Mouse (Mus musculus): ENCODE measurements around the gene Zfyve16. TPM values are rescaled to one million over a fixed set of nuclear protein-coding genes. Genes with fewer than 3 reads are reported as not detected.

Zfyve16 gene
- polyA plus RNA-seq (2012), result 0.01 TPM in 1 of 2 replicates, not detected in the other

DNA sequence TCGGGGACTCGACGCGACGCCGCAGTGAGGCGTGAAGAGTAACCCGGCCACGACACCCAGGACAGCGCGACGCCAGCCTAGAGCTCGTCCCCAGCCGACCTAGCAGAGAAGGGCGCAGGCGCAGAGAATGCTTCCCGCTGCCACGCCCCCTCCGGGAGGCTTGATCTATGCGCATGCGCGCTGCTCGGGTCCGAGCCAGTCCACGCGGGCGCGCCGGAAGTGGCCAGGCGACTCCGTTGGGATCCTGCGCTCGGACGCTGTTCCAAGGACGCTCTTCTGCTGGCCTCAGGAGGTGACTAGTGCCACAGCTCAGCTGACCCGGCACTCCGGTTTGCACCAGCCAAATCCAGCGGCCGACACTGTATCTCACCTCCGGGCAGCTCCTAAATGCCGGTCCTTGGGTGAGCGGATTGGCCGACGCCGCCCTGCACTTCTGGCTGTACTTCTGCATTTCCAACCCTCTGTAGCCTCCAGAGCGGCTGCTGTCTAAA, at the start of gene Zfyve16:
Zfyve16 (minus strand) TSS at position 148 of the 491 bp plus-strand sequence.
- H3K4me3 ChIP-seq (replicated peaks), result peak within 1 kb of the TSS; percentile 85
- H3K36me3 ChIP-seq (ENCODE audit: control insufficient read depth), result no peaks in the 10 kb centered on the region
- H3K4me1 ChIP-seq (ENCODE audit: control insufficient read depth), result peaks cover 19% of the 10 kb centered on the region
- H3K27me3 ChIP-seq (ENCODE audit: control insufficient read depth), result peaks cover 12% of the 10 kb centered on the region
- H3K9me3 ChIP-seq (ENCODE audit: control insufficient read depth, low read length), result no peaks in the 10 kb centered on the region
- no peak for TF ChIP-seq TAL1 (IDR thresholded peaks at IDR 0.05; ENCODE audit: low read length)
- no peak for TF ChIP-seq GATA1 (IDR thresholded peaks at IDR 0.05; ENCODE audit: low read length)

DNA sequence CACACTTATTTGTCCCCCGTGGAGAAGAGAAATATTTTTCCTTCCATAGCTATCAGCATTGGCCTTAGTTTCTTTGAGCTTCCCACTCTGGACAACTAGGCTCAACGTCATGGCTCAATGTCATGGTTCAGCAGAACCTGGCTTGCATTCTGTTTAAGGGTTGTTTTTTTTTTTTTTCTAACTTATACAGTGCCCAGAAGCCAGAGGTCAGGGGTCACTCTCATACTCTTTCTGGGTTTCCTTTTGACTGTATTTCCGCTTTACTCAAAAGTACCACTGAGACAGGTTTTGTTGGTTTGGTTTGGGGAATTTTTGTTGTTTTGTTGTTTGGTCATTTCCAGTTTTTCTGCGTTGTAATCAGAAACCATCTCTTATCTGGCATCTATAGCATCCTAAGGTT, 47.5 kb upstream of the Zfyve16 start:
- H3K36me3 ChIP-seq (ENCODE audit: control insufficient read depth), result no peaks in the 10 kb centered on the region

DNA sequence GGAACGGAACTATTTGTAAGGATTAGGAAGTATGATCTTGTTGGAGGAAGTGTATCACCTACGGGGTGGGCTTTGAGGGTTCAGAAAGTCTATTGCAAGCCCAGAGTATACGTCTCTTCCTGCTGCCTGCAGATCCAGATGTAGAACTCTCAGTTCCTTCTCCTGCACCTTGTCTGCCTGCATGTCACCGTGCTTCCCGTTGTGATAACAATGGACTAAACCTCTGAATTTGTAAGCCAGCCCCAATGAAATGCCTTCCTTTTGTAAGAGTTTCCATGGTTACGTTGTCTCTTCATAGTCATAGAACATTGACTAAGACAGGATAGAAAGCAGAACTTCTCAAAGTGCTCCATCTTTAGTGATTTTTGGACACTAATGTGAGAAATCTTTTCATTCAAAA, 46.0 kb upstream of the Zfyve16 start:
- TF ChIP-seq TAL1 (IDR thresholded peaks at IDR 0.05; ENCODE audit: low read length) (no peak), GATA1 (IDR thresholded peaks at IDR 0.05; ENCODE audit: low read length) (no peak)
- peaks cover 3% of the 10 kb centered on the region; the same call in 1 of the 2 replicates for H3K27me3 ChIP-seq (ENCODE audit: control insufficient read depth)
- no peaks in the 10 kb centered on the region for H3K9me3 ChIP-seq (ENCODE audit: control insufficient read depth, low read length)
- H3K4me3 ChIP-seq (replicated peaks), result no peak overlapping the region
- peaks cover 15% of the 10 kb centered on the region for H3K4me1 ChIP-seq (ENCODE audit: control insufficient read depth)
- no peaks in the 10 kb centered on the region for H3K36me3 ChIP-seq (ENCODE audit: control insufficient read depth)

More for the DNA sequence above, 47.5 kb upstream of the Zfyve16 start:
- H3K4me1 ChIP-seq (ENCODE audit: control insufficient read depth), result peaks cover 16% of the 10 kb centered on the region
- H3K27me3 ChIP-seq (ENCODE audit: control insufficient read depth), result peaks cover 3% of the 10 kb centered on the region; the same call in 1 of the 2 replicates
- no peak overlapping the region for H3K4me3 ChIP-seq (replicated peaks)
- no peaks in the 10 kb centered on the region for H3K9me3 ChIP-seq (ENCODE audit: control insufficient read depth, low read length)
- TF ChIP-seq GATA1 (IDR thresholded peaks at IDR 0.05; ENCODE audit: low read length), result no peak
- no peak for TF ChIP-seq TAL1 (IDR thresholded peaks at IDR 0.05; ENCODE audit: low read length)

DNA sequence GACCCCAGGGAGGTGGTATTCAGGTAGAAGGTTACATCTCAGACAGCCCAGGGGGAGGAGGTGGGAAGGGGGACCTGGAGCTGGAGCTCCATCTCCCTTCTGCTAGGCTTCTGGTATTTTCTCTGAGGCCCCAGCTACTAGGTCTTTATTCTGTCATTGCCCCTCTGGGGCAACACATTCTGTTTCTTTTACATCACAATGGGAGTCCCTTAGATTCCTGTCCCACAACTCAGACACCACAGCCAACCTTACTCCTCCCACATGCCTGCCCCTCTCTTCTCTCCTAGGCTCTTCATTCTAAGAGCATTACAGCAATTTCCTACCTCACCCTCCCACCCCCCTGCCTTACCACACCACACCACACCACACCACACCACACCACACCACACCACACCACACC, 45.4 kb upstream of the Zfyve16 start, which contains the start of gene Spz1:
Spz1 (minus strand) TSS at position 101 of the 400 bp plus-strand sequence.
- Histone ChIP-seq H3K4me3 (replicated peaks) (no peak within 1 kb of the TSS), H3K27me3 (ENCODE audit: control insufficient read depth) (peaks cover 3% of the 10 kb centered on the region; the same call in 1 of the 2 replicates)
- TF ChIP-seq GATA1 (IDR thresholded peaks at IDR 0.05; ENCODE audit: low read length), result no peak
- TF ChIP-seq TAL1 (IDR thresholded peaks at IDR 0.05; ENCODE audit: low read length), result no peak

DNA sequence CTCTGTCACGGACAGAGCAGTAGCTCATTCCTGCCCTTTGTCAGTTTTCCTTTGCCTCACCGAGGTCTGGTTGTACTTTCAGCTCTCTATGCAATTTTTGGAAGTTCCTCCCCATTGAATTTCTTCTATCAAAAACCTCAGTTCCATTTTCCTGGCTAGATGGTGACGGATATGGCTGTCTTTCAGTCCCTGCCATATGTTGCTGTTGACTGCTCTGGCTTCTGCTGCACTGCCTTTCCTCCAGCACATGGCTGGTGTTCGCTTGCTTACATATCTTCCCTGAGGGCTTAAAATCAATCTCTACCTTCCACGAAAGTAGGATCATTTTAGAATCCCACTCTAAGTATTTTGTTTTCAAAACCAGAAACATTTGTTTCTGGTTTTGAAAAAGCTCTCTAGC, 28.8 kb upstream of the Zfyve16 start:
- H3K36me3 ChIP-seq (ENCODE audit: control insufficient read depth), result no peaks in the 10 kb centered on the region
- no peak overlapping the region for H3K4me3 ChIP-seq (replicated peaks)
- no peak for TF ChIP-seq TAL1 (IDR thresholded peaks at IDR 0.05; ENCODE audit: low read length)
- no peak for TF ChIP-seq GATA1 (IDR thresholded peaks at IDR 0.05; ENCODE audit: low read length)
- peaks cover 4% of the 10 kb centered on the region for H3K27me3 ChIP-seq (ENCODE audit: control insufficient read depth)
- H3K4me1 ChIP-seq (ENCODE audit: control insufficient read depth), result no peaks in the 10 kb centered on the region; the same call in 1 of the 2 replicates
- no peaks in the 10 kb centered on the region for H3K9me3 ChIP-seq (ENCODE audit: control insufficient read depth, low read length)

More for the DNA sequence above, 45.4 kb upstream of the Zfyve16 start, which contains the start of gene Spz1:
- Histone ChIP-seq H3K36me3 (ENCODE audit: control insufficient read depth) (no peaks in the 10 kb centered on the region), H3K4me1 (ENCODE audit: control insufficient read depth) (peaks cover 9% of the 10 kb centered on the region), H3K9me3 (ENCODE audit: control insufficient read depth, low read length) (no peaks in the 10 kb centered on the region)

DNA sequence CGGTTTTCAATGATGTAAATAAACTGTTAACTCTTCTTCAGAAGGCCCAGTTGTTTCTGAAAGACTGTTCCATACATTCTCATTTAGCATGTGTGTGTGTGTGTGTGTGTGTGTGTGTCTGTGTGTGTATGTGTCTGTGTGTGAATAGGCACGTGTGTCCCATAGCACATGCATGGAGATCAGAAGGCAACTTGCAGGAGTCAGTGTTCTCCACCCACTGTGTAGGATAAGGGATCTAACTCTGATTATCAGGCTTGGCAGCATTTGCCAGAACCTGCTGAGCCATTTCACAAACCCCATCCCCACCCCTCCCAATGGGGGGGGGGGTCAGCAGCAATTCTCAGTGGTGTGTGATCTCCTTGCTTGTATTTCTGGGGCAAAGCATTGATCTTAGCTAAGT, 26.6 kb upstream of the Zfyve16 start:
- Histone ChIP-seq H3K4me1 (ENCODE audit: control insufficient read depth) (no peaks in the 10 kb centered on the region; the same call in 1 of the 2 replicates), H3K27me3 (ENCODE audit: control insufficient read depth) (peaks cover 4% of the 10 kb centered on the region), H3K36me3 (ENCODE audit: control insufficient read depth) (no peaks in the 10 kb centered on the region), H3K4me3 (replicated peaks) (no peak overlapping the region), H3K9me3 (ENCODE audit: control insufficient read depth, low read length) (peaks cover 2% of the 10 kb centered on the region; the same call in 1 of the 2 replicates)
- TF ChIP-seq TAL1 (IDR thresholded peaks at IDR 0.05; ENCODE audit: low read length) (no peak), GATA1 (IDR thresholded peaks at IDR 0.05; ENCODE audit: low read length) (no peak)

DNA sequence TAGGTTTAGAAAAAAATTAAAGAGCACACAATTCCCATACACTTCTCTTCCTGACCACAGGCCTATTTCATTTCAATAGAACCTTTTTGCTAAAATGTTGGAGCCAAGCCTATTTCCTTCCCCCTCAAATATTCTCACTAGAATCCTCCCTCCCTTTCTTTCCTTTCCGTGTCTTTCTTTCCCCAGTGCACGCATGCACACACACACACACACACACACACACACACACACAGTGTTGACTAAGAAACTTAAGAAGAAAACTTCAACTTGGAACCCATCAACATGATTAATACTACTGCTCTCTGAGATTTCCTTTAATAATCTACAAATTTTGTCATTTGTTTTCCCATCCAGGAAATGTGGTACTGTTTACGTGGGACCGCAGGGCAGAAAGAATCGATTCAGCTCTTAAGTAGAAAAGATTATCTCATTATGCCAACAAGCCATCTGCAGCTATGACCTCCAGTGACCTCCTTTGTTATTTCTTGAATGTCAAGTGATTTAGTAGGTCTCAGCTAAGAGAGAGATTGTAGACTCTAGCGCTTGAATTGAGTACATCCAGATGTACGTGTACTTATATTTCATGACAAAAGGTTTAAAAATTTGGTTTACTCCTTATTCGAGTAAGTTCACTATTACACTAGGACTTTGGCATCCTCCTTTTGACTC, 25.9 kb upstream of the Zfyve16 start:
- peaks cover 4% of the 10 kb centered on the region for H3K27me3 ChIP-seq (ENCODE audit: control insufficient read depth)
- H3K4me3 ChIP-seq (replicated peaks), result no peak overlapping the region
- H3K9me3 ChIP-seq (ENCODE audit: control insufficient read depth, low read length), result peaks cover 6% of the 10 kb centered on the region
- no peaks in the 10 kb centered on the region; the same call in 1 of the 2 replicates for H3K4me1 ChIP-seq (ENCODE audit: control insufficient read depth)
- TF ChIP-seq GATA1 (IDR thresholded peaks at IDR 0.05; ENCODE audit: low read length), result no peak
- TF ChIP-seq TAL1 (IDR thresholded peaks at IDR 0.05; ENCODE audit: low read length), result no peak
- no peaks in the 10 kb centered on the region for H3K36me3 ChIP-seq (ENCODE audit: control insufficient read depth)

DNA sequence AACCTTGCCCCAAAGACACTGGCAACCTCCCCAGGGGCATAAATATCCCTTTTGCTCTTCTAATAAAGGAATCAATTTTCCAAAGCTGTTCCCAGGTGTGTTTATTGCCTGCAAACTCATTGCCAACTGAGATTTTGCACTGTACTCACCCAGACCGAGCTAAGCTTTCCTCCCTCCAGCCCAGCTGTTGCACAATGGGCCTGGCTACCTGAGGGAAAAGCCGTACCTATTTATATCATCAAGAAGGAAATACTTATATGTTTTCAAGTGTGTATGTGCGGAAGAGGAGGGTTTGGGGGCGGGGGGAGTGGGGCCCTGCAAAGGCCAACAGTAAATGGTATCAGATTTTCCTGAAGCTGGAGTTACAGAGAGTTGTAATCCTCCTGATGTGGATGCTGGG, 16.4 kb upstream of the Zfyve16 start:
- H3K4me3 ChIP-seq (replicated peaks), result no peak overlapping the region
- no peaks in the 10 kb centered on the region for H3K4me1 ChIP-seq (ENCODE audit: control insufficient read depth)
- no peak for TF ChIP-seq GATA1 (IDR thresholded peaks at IDR 0.05; ENCODE audit: low read length)
- no peak for TF ChIP-seq TAL1 (IDR thresholded peaks at IDR 0.05; ENCODE audit: low read length)
- H3K36me3 ChIP-seq (ENCODE audit: control insufficient read depth), result no peaks in the 10 kb centered on the region
- H3K27me3 ChIP-seq (ENCODE audit: control insufficient read depth), result no peaks in the 10 kb centered on the region
- H3K9me3 ChIP-seq (ENCODE audit: control insufficient read depth, low read length), result peaks cover 16% of the 10 kb centered on the region

DNA sequence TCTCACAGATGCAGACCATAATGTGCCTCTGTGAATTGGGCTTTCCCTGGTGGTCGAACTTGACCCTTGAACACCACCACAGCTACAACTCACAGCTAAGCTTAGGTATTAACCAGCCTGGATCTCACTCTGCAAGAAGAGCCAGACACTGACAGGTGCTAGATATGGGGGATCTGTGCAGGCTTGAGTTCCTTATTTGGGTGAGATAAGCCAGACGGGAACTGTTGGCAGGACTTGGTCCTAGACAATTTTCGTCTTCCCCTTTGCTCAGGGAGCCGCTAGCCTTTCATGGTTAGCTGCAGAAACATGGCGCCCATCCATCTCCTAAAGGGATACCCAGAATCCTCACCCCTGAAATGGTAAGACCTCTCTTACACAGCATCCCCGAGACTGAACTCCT, 10.3 kb upstream of the Zfyve16 start:
- Histone ChIP-seq H3K36me3 (ENCODE audit: control insufficient read depth) (no peaks in the 10 kb centered on the region), H3K9me3 (ENCODE audit: control insufficient read depth, low read length) (no peaks in the 10 kb centered on the region), H3K4me1 (ENCODE audit: control insufficient read depth) (peaks cover 2% of the 10 kb centered on the region), H3K27me3 (ENCODE audit: control insufficient read depth) (no peaks in the 10 kb centered on the region; the same call in 1 of the 2 replicates), H3K4me3 (replicated peaks) (no peak overlapping the region)
- TF ChIP-seq GATA1 (IDR thresholded peaks at IDR 0.05; ENCODE audit: low read length) (no peak), TAL1 (IDR thresholded peaks at IDR 0.05; ENCODE audit: low read length) (no peak)
